Mouse (Mus musculus): Measurements from ENCODE around the gene Alg6. TPM values are rescaled to one million over a fixed set of nuclear protein-coding genes. Genes with fewer than 3 reads are reported as not detected.

Gene Alg6
- 10 to 100 TPM in 17 of 26 experiments, 1 to 10 TPM in 8, under 1 TPM in 1; 0.78 to 36.8 (median 15.9) TPM for total RNA-seq (2018; cell fraction: chromatin; rRNA removed)
- 1 to 10 TPM; 4.2 to 8.7 (median 5.9) TPM for total RNA-seq (2018; cell fraction: cytosol; rRNA removed)
- 10 to 100 TPM in 14 of 26 experiments, 1 to 10 TPM in 12; 3.4 to 28.3 (median 11.3) TPM for total RNA-seq (2018; cell fraction: nucleus; rRNA removed)
- polyA plus RNA-seq (2018), result 5.0 to 10.8 TPM (median 5.8 TPM) in 3 replicates

GRCm38 (mm10) chr4:99714904-99715782 lies at the start of gene Alg6:
Gene Alg6 (plus strand): TSS chr4:99715664.
- Histone ChIP-seq H3K27ac (no peak within 1 kb of the TSS), H3K79me2 (ENCODE audit: inconsistent target) (no peaks in the 10 kb centered on the region), H3K4me3 (ENCODE audit: inconsistent target) (peak within 1 kb of the TSS; percentile 71), H3K36me3 (ENCODE audit: inconsistent target) (no peaks in the 10 kb centered on the region)
- WGBS (ENCODE audit: missing documents), result 3% methylated on average over 44 of the region's 46 CpGs

- Histone ChIP-seq H3K79me2 (ENCODE audit: inconsistent target) (no peaks in the 10 kb centered on the region), H3K36me3 (ENCODE audit: inconsistent target) (no peaks in the 10 kb centered on the region)
- WGBS (ENCODE audit: missing documents), result 94% methylated on average over 7 of the region's 7 CpGs
These were observed 45.1 kb upstream of the Alg6 start for GRCm38 (mm10) chr4:99670203-99670851.

GRCm38 (mm10) chr4:99675191-99675590 lies 40.3 kb upstream of the Alg6 start:
- H3K36me3 ChIP-seq (ENCODE audit: inconsistent target), result no peaks in the 10 kb centered on the region
- no peak overlapping the region for H3K4me3 ChIP-seq (ENCODE audit: inconsistent target)
- no peak overlapping the region for H3K27ac ChIP-seq
- no peaks in the 10 kb centered on the region for H3K79me2 ChIP-seq (ENCODE audit: inconsistent target)

More at GRCm38 (mm10) chr4:99670203-99670851, 45.1 kb upstream of the Alg6 start:
- H3K4me3 ChIP-seq (ENCODE audit: inconsistent target), result no peak overlapping the region
- no peak overlapping the region for H3K27ac ChIP-seq

GRCm38 (mm10) chr4:99683941-99684340 lies 31.5 kb upstream of the Alg6 start:
- Histone ChIP-seq H3K4me3 (ENCODE audit: inconsistent target) (no peak overlapping the region), H3K36me3 (ENCODE audit: inconsistent target) (no peaks in the 10 kb centered on the region), H3K27ac (no peak overlapping the region), H3K79me2 (ENCODE audit: inconsistent target) (no peaks in the 10 kb centered on the region)
- WGBS (ENCODE audit: missing documents), result 93% methylated on average over 6 of the region's 6 CpGs

GRCm38 (mm10) chr4:99686308-99686707 lies 29.2 kb upstream of the Alg6 start:
- 69% methylated on average over 5 of the region's 5 CpGs for WGBS (ENCODE audit: missing documents)
- Histone ChIP-seq H3K4me3 (ENCODE audit: inconsistent target) (no peak overlapping the region), H3K79me2 (ENCODE audit: inconsistent target) (no peaks in the 10 kb centered on the region), H3K27ac (no peak overlapping the region), H3K36me3 (ENCODE audit: inconsistent target) (no peaks in the 10 kb centered on the region)

GRCm38 (mm10) chr4:99712583-99713183 lies 2.8 kb upstream of the Alg6 start:
- WGBS (ENCODE audit: missing documents), result 91% methylated on average over 6 of the region's 6 CpGs
- Histone ChIP-seq H3K36me3 (ENCODE audit: inconsistent target) (no peaks in the 10 kb centered on the region), H3K27ac (no peak overlapping the region)

GRCm38 (mm10) chr4:99713971-99714370 lies 1.5 kb upstream of the Alg6 start:
- no peaks in the 10 kb centered on the region for H3K79me2 ChIP-seq (ENCODE audit: inconsistent target)
- no peak overlapping the region for H3K27ac ChIP-seq
- H3K36me3 ChIP-seq (ENCODE audit: inconsistent target), result no peaks in the 10 kb centered on the region
- 85% methylated on average over 6 of the region's 6 CpGs for WGBS (ENCODE audit: missing documents)
- H3K4me3 ChIP-seq (ENCODE audit: inconsistent target), result no peak overlapping the region

More at GRCm38 (mm10) chr4:99712583-99713183, 2.8 kb upstream of the Alg6 start:
- Histone ChIP-seq H3K79me2 (ENCODE audit: inconsistent target) (no peaks in the 10 kb centered on the region), H3K4me3 (ENCODE audit: inconsistent target) (no peak overlapping the region)

GRCm38 (mm10) chr4:99715783-99716416 lies 436 bp downstream of the Alg6 start:
- 15% methylated on average over 25 of the region's 25 CpGs for WGBS (ENCODE audit: missing documents)
- Histone ChIP-seq H3K4me3 (ENCODE audit: inconsistent target) (peak overlapping the region; percentile 71), H3K36me3 (ENCODE audit: inconsistent target) (no peaks in the 10 kb centered on the region), H3K27ac (no peak overlapping the region), H3K79me2 (ENCODE audit: inconsistent target) (no peaks in the 10 kb centered on the region)

GRCm38 (mm10) chr4:99717905-99718304 lies 2.4 kb downstream of the Alg6 start:
- 73% methylated on average over 4 of the region's 4 CpGs for WGBS (ENCODE audit: missing documents)
- Histone ChIP-seq H3K36me3 (ENCODE audit: inconsistent target) (no peaks in the 10 kb centered on the region), H3K79me2 (ENCODE audit: inconsistent target) (no peaks in the 10 kb centered on the region), H3K4me3 (ENCODE audit: inconsistent target) (no peak overlapping the region), H3K27ac (no peak overlapping the region)

GRCm38 (mm10) chr4:99724331-99724730 lies 8.9 kb downstream of the Alg6 start:
- no peaks in the 10 kb centered on the region for H3K79me2 ChIP-seq (ENCODE audit: inconsistent target)
- WGBS (ENCODE audit: missing documents), result 97% methylated on average over 4 of the region's 4 CpGs
- no peaks in the 10 kb centered on the region for H3K36me3 ChIP-seq (ENCODE audit: inconsistent target)
- no peak overlapping the region for H3K27ac ChIP-seq
- no peak overlapping the region for H3K4me3 ChIP-seq (ENCODE audit: inconsistent target)

GRCm38 (mm10) chr4:99725914-99726451 lies 10.5 kb downstream of the Alg6 start:
- Histone ChIP-seq H3K36me3 (ENCODE audit: inconsistent target) (no peaks in the 10 kb centered on the region; the same call in 1 of the 2 replicates), H3K27ac (no peak overlapping the region), H3K79me2 (ENCODE audit: inconsistent target) (no peaks in the 10 kb centered on the region), H3K4me3 (ENCODE audit: inconsistent target) (no peak overlapping the region)
- 85% methylated on average over 8 of the region's 8 CpGs for WGBS (ENCODE audit: missing documents)

GRCm38 (mm10) chr4:99739836-99740235 lies 24.4 kb downstream of the Alg6 start:
- no peak overlapping the region for H3K27ac ChIP-seq
- WGBS (ENCODE audit: missing documents), result 92% methylated on average over 7 of the region's 7 CpGs
- H3K36me3 ChIP-seq (ENCODE audit: inconsistent target), result no peaks in the 10 kb centered on the region
- no peaks in the 10 kb centered on the region for H3K79me2 ChIP-seq (ENCODE audit: inconsistent target)
- H3K4me3 ChIP-seq (ENCODE audit: inconsistent target), result no peak overlapping the region

- no peak overlapping the region for H3K27ac ChIP-seq
- H3K36me3 ChIP-seq (ENCODE audit: inconsistent target), result no peaks in the 10 kb centered on the region
- H3K79me2 ChIP-seq (ENCODE audit: inconsistent target), result no peaks in the 10 kb centered on the region
- WGBS (ENCODE audit: missing documents), result 82% methylated on average over 5 of the region's 5 CpGs
- H3K4me3 ChIP-seq (ENCODE audit: inconsistent target), result no peak overlapping the region
These were observed 37.0 kb downstream of the Alg6 start for GRCm38 (mm10) chr4:99752426-99752825.

GRCm38 (mm10) chr4:99766303-99766702 lies 50.8 kb downstream of the Alg6 start:
- no peak overlapping the region for H3K27ac ChIP-seq
- H3K79me2 ChIP-seq (ENCODE audit: inconsistent target), result no peaks in the 10 kb centered on the region
- H3K36me3 ChIP-seq (ENCODE audit: inconsistent target), result no peaks in the 10 kb centered on the region
- 96% methylated on average over 5 of the region's 5 CpGs for WGBS (ENCODE audit: missing documents)
- no peak overlapping the region for H3K4me3 ChIP-seq (ENCODE audit: inconsistent target)
